Mouse (Mus musculus) hindbrain, embryonic 13.5 days (tissue): ENCODE results near the gene Gm20388. TPM values are rescaled to one million over a fixed set of nuclear protein-coding genes. Genes with fewer than 3 reads are reported as not detected.
"Not testable (repeated sequence)": the region's sequence is repeated elsewhere in the genome, so short reads cannot be mapped to it uniquely, and the experiment has no call there.

Experiments
- ATAC-seq: fragments of 200-750 bp; cut with Nextera tagmentation; 2 replicates; pipeline ENCODE4 v1.8.0; 2017; ENCODE audit warnings: moderate TSS enrichment; ENCODE audit not compliant: low FRiP score
- H3K27ac ChIP-seq: fragments of 300-500 bp; sonication (generic); 2 replicates; pipeline ENCODE4 v1.5.1; 2015; ENCODE audit warnings: inconsistent platforms, mild to moderate bottlenecking, moderate library complexity
- H3K27me3 ChIP-seq: fragments of 300-500 bp; sonication (generic); 2 replicates; pipeline ENCODE4 v1.6.1; 2015; ENCODE audit warnings: mild to moderate bottlenecking, inconsistent platforms
- H3K36me3 ChIP-seq: fragments of 300-500 bp; sonication (generic); 2 replicates; pipeline ENCODE4 v1.6.1; 2015; ENCODE audit warnings: mild to moderate bottlenecking, inconsistent platforms
- H3K4me1 ChIP-seq: fragments of 300-500 bp; sonication (generic); replicated peaks from 2 replicates; pipeline ENCODE4 v1.6.1; 2015; ENCODE audit warnings: inconsistent platforms
- H3K4me2 ChIP-seq: fragments of 300-500 bp; sonication (generic); 2 replicates; pipeline ENCODE4 v1.6.1; 2015; ENCODE audit warnings: inconsistent platforms, mild to moderate bottlenecking, moderate library complexity
- H3K4me3 ChIP-seq: fragments of 300-500 bp; sonication (generic); 2 replicates; pipeline ENCODE4 v1.5.1; 2015; ENCODE audit warnings: mild to moderate bottlenecking, inconsistent platforms
- H3K9ac ChIP-seq: fragments of 300-500 bp; sonication (generic); 2 replicates; pipeline ENCODE4 v1.6.1; 2015; ENCODE audit warnings: mild to moderate bottlenecking, inconsistent platforms
- H3K9me3 ChIP-seq: fragments of 300-500 bp; sonication (generic); 2 replicates; pipeline ENCODE4 v1.6.1; 2016; ENCODE audit warnings: inconsistent platforms
- WGBS: fragments of 180-500 bp; shearing (Covaris S2); methylation state at CpG from one replicate; pipeline ENCODE4 v1.1.7; 2015; 5-methylcytosine and 5-hydroxymethylcytosine counted together
- polyA plus RNA-seq: library from polyadenylated mRNA; unstranded; fragments of >200 nt; fragmentation: Nextera tagmentation; extraction: Ambion mirVana; gene quantifications from 2 replicates; pipeline ENCODE4 v1.2.1, GENCODE M21; 2015

The Gm20388 gene
- polyA plus RNA-seq, 1 experiment from 2014 or later, result 1.9 TPM

- no peak overlapping the region for H3K4me3 ChIP-seq
Observed at GRCm38 (mm10) chr8:121589205-121589726, 1678.6 kb downstream of the Gm20388 start.

GRCm38 (mm10) chr8:121590203-121591177 is 1679.8 kb downstream of the Gm20388 start, which contains the start of gene Map1lc3b:
Gene Map1lc3b (plus strand): TSS chr8:121590361.
- Histone ChIP-seq H3K9ac (peak within 1 kb of the TSS; percentile 95), H3K4me3 (peak within 1 kb of the TSS; percentile 97), H3K9me3 (no peaks in the 10 kb centered on the region), H3K36me3 (peaks cover 21% of the 10 kb centered on the region), H3K4me2 (peak within 1 kb of the TSS; percentile 93), H3K27ac (peak within 1 kb of the TSS; percentile 89), H3K4me1 (peaks cover 37% of the 10 kb centered on the region), H3K27me3 (no peaks in the 10 kb centered on the region)
- ATAC-seq, result peak; percentile 88
- WGBS, result under 1% methylated on average over 88 of the region's 94 CpGs

More at GRCm38 (mm10) chr8:121589205-121589726, 1678.6 kb downstream of the Gm20388 start:
- Histone ChIP-seq H3K9me3 (no peaks in the 10 kb centered on the region), H3K9ac (peak overlapping the region; percentile 66; the same call in 1 of the 2 replicates), H3K27me3 (0 out of 2 replicates have a peak, but pooled peaks cover 3% of the 10 kb centered on the region), H3K4me2 (peak overlapping the region; percentile 93), H3K4me1 (peaks cover 43% of the 10 kb centered on the region), H3K36me3 (peaks cover 10% of the 10 kb centered on the region), H3K27ac (no peak overlapping the region)
- 35% methylated on average over 2 of the region's 2 CpGs for WGBS
- no peak for ATAC-seq

GRCm38 (mm10) chr8:121591178-121592066 is 1680.8 kb downstream of the Gm20388 start:
- WGBS, result 18% methylated on average over 20 of the region's 20 CpGs
- no peaks in the 10 kb centered on the region for H3K9me3 ChIP-seq
- no peaks in the 10 kb centered on the region for H3K27me3 ChIP-seq
- H3K27ac ChIP-seq, result peak overlapping the region; percentile 89
- peak overlapping the region; percentile 95 for H3K9ac ChIP-seq
- H3K4me3 ChIP-seq, result peak overlapping the region; percentile 97
- peaks cover 33% of the 10 kb centered on the region for H3K4me1 ChIP-seq
- H3K4me2 ChIP-seq, result peak overlapping the region; percentile 93
- ATAC-seq, result no peak
- H3K36me3 ChIP-seq, result peaks cover 30% of the 10 kb centered on the region

- WGBS, result 89% methylated on average over 5 of the region's 5 CpGs
Observed at GRCm38 (mm10) chr8:121593293-121593692, 1682.7 kb downstream of the Gm20388 start.

GRCm38 (mm10) chr8:121593983-121594382 is 1683.3 kb downstream of the Gm20388 start:
- no peak for ATAC-seq
- no peak overlapping the region for H3K9ac ChIP-seq
- 78% methylated on average over 9 of the region's 9 CpGs for WGBS

More at GRCm38 (mm10) chr8:121593293-121593692, 1682.7 kb downstream of the Gm20388 start:
- Histone ChIP-seq H3K4me2 (no peak overlapping the region), H3K9ac (no peak overlapping the region), H3K9me3 (no peaks in the 10 kb centered on the region), H3K4me1 (peaks cover 33% of the 10 kb centered on the region), H3K4me3 (no peak overlapping the region), H3K27me3 (no peaks in the 10 kb centered on the region), H3K36me3 (peaks cover 46% of the 10 kb centered on the region), H3K27ac (no peak overlapping the region)
- ATAC-seq, result no peak

GRCm38 (mm10) chr8:121597492-121597891 is 1686.9 kb downstream of the Gm20388 start:
- H3K4me3 ChIP-seq, H3K9me3 ChIP-seq, ATAC-seq, H3K27me3 ChIP-seq, H3K4me2 ChIP-seq, H3K27ac ChIP-seq, H3K9ac ChIP-seq: not testable (repeated sequence)
- H3K36me3 ChIP-seq, result peaks cover 84% of the 10 kb centered on the region
- peaks cover 11% of the 10 kb centered on the region for H3K4me1 ChIP-seq
- 84% methylated on average over 2 of the region's 2 CpGs for WGBS

More at GRCm38 (mm10) chr8:121593983-121594382, 1683.3 kb downstream of the Gm20388 start:
- H3K27me3 ChIP-seq, result no peaks in the 10 kb centered on the region
- H3K4me3 ChIP-seq, result no peak overlapping the region
- peaks cover 50% of the 10 kb centered on the region for H3K36me3 ChIP-seq
- H3K27ac ChIP-seq, result no peak overlapping the region
- H3K9me3 ChIP-seq, result no peaks in the 10 kb centered on the region
- H3K4me2 ChIP-seq, result no peak overlapping the region
- peaks cover 33% of the 10 kb centered on the region for H3K4me1 ChIP-seq

- no peaks in the 10 kb centered on the region for H3K9me3 ChIP-seq
- 95% methylated on average over 7 of the region's 7 CpGs for WGBS
- H3K4me2 ChIP-seq, result no peak overlapping the region
- H3K27ac ChIP-seq, result no peak overlapping the region
- H3K9ac ChIP-seq, result no peak overlapping the region
- H3K36me3 ChIP-seq, result peaks cover 90% of the 10 kb centered on the region
- ATAC-seq, result no peak
- peaks cover 4% of the 10 kb centered on the region for H3K4me1 ChIP-seq
- no peak overlapping the region for H3K4me3 ChIP-seq
- no peaks in the 10 kb centered on the region for H3K27me3 ChIP-seq
Observed at GRCm38 (mm10) chr8:121598190-121598589, 1687.5 kb downstream of the Gm20388 start.

- WGBS, result 31% methylated on average over 7 of the region's 7 CpGs
- H3K4me2 ChIP-seq, result no peak overlapping the region
- H3K9ac ChIP-seq, result no peak overlapping the region
- peaks cover 90% of the 10 kb centered on the region for H3K36me3 ChIP-seq
- no peaks in the 10 kb centered on the region for H3K27me3 ChIP-seq
- H3K4me3 ChIP-seq, result no peak overlapping the region
- no peak overlapping the region for H3K27ac ChIP-seq
- ATAC-seq, result peak; percentile 65; the same call in 1 of the 2 replicates
- no peaks in the 10 kb centered on the region for H3K4me1 ChIP-seq
- no peaks in the 10 kb centered on the region for H3K9me3 ChIP-seq
Observed at GRCm38 (mm10) chr8:121598892-121599291, 1688.3 kb downstream of the Gm20388 start.

- no peaks in the 10 kb centered on the region for H3K9me3 ChIP-seq
- 91% methylated on average over 14 of the region's 14 CpGs for WGBS
Observed at GRCm38 (mm10) chr8:121599842-121600241, 1689.2 kb downstream of the Gm20388 start.

GRCm38 (mm10) chr8:121602411-121602810 is 1691.8 kb downstream of the Gm20388 start:
- H3K27ac ChIP-seq, result no peak overlapping the region
- H3K4me2 ChIP-seq, result no peak overlapping the region
- no peak overlapping the region for H3K9ac ChIP-seq
- H3K4me1 ChIP-seq, result no peaks in the 10 kb centered on the region
- no peak for ATAC-seq
- no peaks in the 10 kb centered on the region for H3K9me3 ChIP-seq
- 94% methylated on average over 12 of the region's 12 CpGs for WGBS
- H3K27me3 ChIP-seq, result no peaks in the 10 kb centered on the region
- H3K4me3 ChIP-seq, result no peak overlapping the region
- peaks cover 94% of the 10 kb centered on the region for H3K36me3 ChIP-seq

More at GRCm38 (mm10) chr8:121599842-121600241, 1689.2 kb downstream of the Gm20388 start:
- Histone ChIP-seq H3K27me3 (no peaks in the 10 kb centered on the region), H3K4me1 (no peaks in the 10 kb centered on the region), H3K36me3 (peaks cover 90% of the 10 kb centered on the region), H3K4me3 (no peak overlapping the region), H3K9ac (no peak overlapping the region), H3K4me2 (no peak overlapping the region), H3K27ac (no peak overlapping the region)
- ATAC-seq, result no peak

GRCm38 (mm10) chr8:121602860-121603259 is 1692.2 kb downstream of the Gm20388 start:
- no peak for ATAC-seq

More at GRCm38 (mm10) chr8:121602860-121603259, 1692.2 kb downstream of the Gm20388 start:
- no peaks in the 10 kb centered on the region for H3K4me1 ChIP-seq
- H3K9me3 ChIP-seq, result no peaks in the 10 kb centered on the region
- 24% methylated on average over 3 of the region's 3 CpGs for WGBS
- H3K9ac ChIP-seq, result no peak overlapping the region
- no peaks in the 10 kb centered on the region for H3K27me3 ChIP-seq
- H3K4me3 ChIP-seq, result no peak overlapping the region
- H3K4me2 ChIP-seq, result no peak overlapping the region
- H3K36me3 ChIP-seq, result peaks cover 94% of the 10 kb centered on the region
- H3K27ac ChIP-seq, result no peak overlapping the region
